Mouse (Mus musculus): Measurements from ENCODE around the gene Usp8. TPM values are rescaled to one million over a fixed set of nuclear protein-coding genes. Genes with fewer than 3 reads are reported as not detected.

The Usp8 gene
- polyA plus RNA-seq, 1 experiment from 2014 or later: 41.7 TPM

DNA sequence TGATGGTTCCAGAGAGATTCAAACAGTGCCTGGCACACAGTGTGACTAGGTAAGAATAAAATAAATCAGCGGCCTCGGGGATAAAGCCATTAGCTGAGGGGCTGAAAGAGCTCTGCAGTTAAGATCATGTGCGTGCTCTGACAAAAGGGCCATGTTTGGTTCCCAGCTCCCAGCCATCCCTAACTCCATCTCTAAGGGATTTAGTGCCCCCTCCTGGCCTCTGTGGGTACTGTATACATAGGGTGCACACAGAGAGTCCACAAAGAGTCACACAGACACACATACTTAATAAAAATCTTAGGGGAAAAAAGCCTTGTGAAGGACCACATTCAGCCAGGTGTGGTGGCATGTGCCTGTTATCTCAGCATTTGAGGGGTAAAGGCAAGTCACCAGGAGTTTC is 60.5 kb downstream of the Usp8 start:
- ATAC-seq (ENCODE audit: low FRiP score, low TSS enrichment): no peak
- 95% methylated on average over 3 of the region's 3 CpGs for WGBS
- Histone ChIP-seq H3K9ac (ENCODE audit: low read depth, low read length) (no peak overlapping the region), H3K9me3 (ENCODE audit: control insufficient read depth, low read length) (no peaks in the 10 kb centered on the region), H3K4me1 (ENCODE audit: control insufficient read depth, insufficient read depth, low read length) (no peaks in the 10 kb centered on the region), H3K4me3 (ENCODE audit: low read length) (no peak overlapping the region), H3K4me2 (replicated peaks; ENCODE audit: low read depth, low read length) (no peak overlapping the region), H3K36me3 (ENCODE audit: control insufficient read depth, insufficient read depth, low read length) (peaks cover 5% of the 10 kb centered on the region), H3K27ac (ENCODE audit: low read depth, low read length) (no peak overlapping the region), H3K27me3 (ENCODE audit: control insufficient read depth, insufficient read depth, low read length) (no peaks in the 10 kb centered on the region)

- WGBS: 74% methylated on average over 4 of the region's 4 CpGs
- H3K36me3 ChIP-seq (ENCODE audit: control insufficient read depth, insufficient read depth, low read length): no peaks in the 10 kb centered on the region
- H3K4me2 ChIP-seq (replicated peaks; ENCODE audit: low read depth, low read length): no peak overlapping the region
- H3K9ac ChIP-seq (ENCODE audit: low read depth, low read length): no peak overlapping the region
- H3K4me1 ChIP-seq (ENCODE audit: control insufficient read depth, insufficient read depth, low read length): no peaks in the 10 kb centered on the region
- no peaks in the 10 kb centered on the region for H3K9me3 ChIP-seq (ENCODE audit: control insufficient read depth, low read length)
- ATAC-seq (ENCODE audit: low FRiP score, low TSS enrichment): no peak
- H3K27me3 ChIP-seq (ENCODE audit: control insufficient read depth, insufficient read depth, low read length): no peaks in the 10 kb centered on the region
- no peak overlapping the region for H3K27ac ChIP-seq (ENCODE audit: low read depth, low read length)
- no peak overlapping the region for H3K4me3 ChIP-seq (ENCODE audit: low read length)
Measured at GRCm38 (mm10) chr2:126768194-126768593, 61.1 kb downstream of the Usp8 start.

DNA sequence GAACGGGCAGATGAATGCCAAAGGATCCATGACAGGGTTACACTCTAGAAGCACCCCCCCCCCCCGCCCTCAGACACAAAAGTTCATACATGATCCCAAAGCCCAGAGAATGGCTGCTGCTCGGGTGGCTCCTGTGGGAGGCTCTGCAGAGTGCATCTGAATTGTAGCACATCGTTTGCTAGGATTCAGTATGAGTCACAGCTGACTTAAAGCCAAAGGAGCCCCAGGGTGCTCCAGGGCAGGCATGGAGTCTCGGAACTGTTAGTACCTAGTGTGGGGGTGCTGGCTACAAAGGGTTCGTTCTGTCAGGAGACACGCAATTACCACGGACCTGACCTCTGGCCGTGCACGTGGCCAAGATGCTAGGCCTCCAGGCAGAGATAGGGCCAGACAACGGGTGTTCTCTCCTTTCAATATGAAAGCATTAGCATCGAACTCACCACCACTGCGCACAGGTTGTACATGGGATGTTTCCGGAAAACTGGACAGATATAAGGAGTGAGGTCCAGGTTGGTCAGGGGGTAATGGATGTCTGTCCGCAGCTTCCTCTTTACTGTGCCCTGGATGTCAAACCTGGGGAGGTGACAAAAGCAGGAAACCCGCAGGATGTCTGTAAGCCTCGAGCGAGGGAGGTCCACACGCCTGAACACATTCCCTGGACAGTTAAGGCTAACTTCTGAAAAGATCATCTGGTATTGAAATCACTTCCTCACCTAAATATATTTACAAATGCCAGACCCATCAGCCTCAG is 62.5 kb downstream of the Usp8 start:
- Histone ChIP-seq H3K4me2 (replicated peaks; ENCODE audit: low read depth, low read length) (no peak overlapping the region), H3K9ac (ENCODE audit: low read depth, low read length) (no peak overlapping the region), H3K36me3 (ENCODE audit: control insufficient read depth, insufficient read depth, low read length) (no peaks in the 10 kb centered on the region), H3K4me1 (ENCODE audit: control insufficient read depth, insufficient read depth, low read length) (no peaks in the 10 kb centered on the region), H3K9me3 (ENCODE audit: control insufficient read depth, low read length) (no peaks in the 10 kb centered on the region), H3K27ac (ENCODE audit: low read depth, low read length) (no peak overlapping the region), H3K27me3 (ENCODE audit: control insufficient read depth, insufficient read depth, low read length) (no peaks in the 10 kb centered on the region), H3K4me3 (ENCODE audit: low read length) (no peak overlapping the region)
- no peak for ATAC-seq (ENCODE audit: low FRiP score, low TSS enrichment)
- 73% methylated on average over 19 of the region's 19 CpGs for WGBS

DNA sequence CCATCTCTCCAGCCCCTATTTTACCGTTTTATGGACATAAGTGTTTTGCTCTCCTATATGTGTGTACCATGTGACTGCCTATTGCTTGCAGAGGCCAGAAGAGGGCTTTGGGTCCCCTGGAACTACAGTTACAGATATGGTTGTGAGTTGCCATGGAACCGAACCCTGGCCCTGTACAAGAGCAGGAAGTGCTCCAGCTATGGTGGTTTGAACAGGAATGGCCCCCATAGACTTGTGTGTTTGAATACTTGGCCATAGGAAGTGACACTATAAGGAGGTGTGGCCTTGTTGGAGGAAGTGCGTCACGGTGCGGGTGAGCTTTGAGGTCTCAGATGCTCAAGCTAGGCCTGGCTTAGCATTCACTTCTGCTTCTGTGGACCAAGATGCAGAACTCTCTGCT is 65.1 kb downstream of the Usp8 start:
- Histone ChIP-seq H3K4me2 (replicated peaks; ENCODE audit: low read depth, low read length) (no peak overlapping the region), H3K27me3 (ENCODE audit: control insufficient read depth, insufficient read depth, low read length) (no peaks in the 10 kb centered on the region), H3K36me3 (ENCODE audit: control insufficient read depth, insufficient read depth, low read length) (no peaks in the 10 kb centered on the region), H3K4me3 (ENCODE audit: low read length) (no peak overlapping the region), H3K9ac (ENCODE audit: low read depth, low read length) (no peak overlapping the region), H3K27ac (ENCODE audit: low read depth, low read length) (no peak overlapping the region), H3K4me1 (ENCODE audit: control insufficient read depth, insufficient read depth, low read length) (no peaks in the 10 kb centered on the region), H3K9me3 (ENCODE audit: control insufficient read depth, low read length) (no peaks in the 10 kb centered on the region)
- WGBS: 88% methylated on average over 5 of the region's 5 CpGs
- no peak for ATAC-seq (ENCODE audit: low FRiP score, low TSS enrichment)

DNA sequence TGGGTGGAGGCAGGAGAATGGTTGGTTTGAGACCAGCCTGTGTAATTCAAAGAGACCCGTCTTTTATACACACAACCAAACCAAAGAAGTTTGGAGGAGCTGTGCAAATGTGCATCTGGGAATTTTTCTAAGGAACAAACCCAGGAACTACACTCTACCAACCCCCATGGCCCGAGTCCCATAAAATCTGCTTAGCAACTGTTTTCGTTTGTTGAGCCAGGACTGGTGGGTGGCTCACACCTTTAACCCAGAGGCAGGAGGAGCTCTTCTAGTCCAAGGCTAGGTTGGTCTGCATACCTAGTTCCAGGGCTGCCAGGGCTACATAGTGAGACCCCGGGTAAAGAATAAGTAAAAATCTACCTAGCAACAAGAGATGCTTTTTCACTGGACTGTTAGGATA is 68.8 kb downstream of the Usp8 start:
- Histone ChIP-seq H3K27me3 (ENCODE audit: control insufficient read depth, insufficient read depth, low read length) (no peaks in the 10 kb centered on the region), H3K4me1 (ENCODE audit: control insufficient read depth, insufficient read depth, low read length) (no peaks in the 10 kb centered on the region), H3K36me3 (ENCODE audit: control insufficient read depth, insufficient read depth, low read length) (no peaks in the 10 kb centered on the region), H3K9me3 (ENCODE audit: control insufficient read depth, low read length) (no peaks in the 10 kb centered on the region), H3K27ac (ENCODE audit: low read depth, low read length) (no peak overlapping the region), H3K4me2 (replicated peaks; ENCODE audit: low read depth, low read length) (no peak overlapping the region), H3K9ac (ENCODE audit: low read depth, low read length) (no peak overlapping the region), H3K4me3 (ENCODE audit: low read length) (no peak overlapping the region)
- no peak for ATAC-seq (ENCODE audit: low FRiP score, low TSS enrichment)
- 66% methylated on average over 4 of the region's 4 CpGs for WGBS

GRCm38 (mm10) chr2:126776416-126776815 is 69.3 kb downstream of the Usp8 start:
- 47% methylated on average over 1 of the region's 1 CpGs for WGBS
- H3K4me2 ChIP-seq (replicated peaks; ENCODE audit: low read depth, low read length): no peak overlapping the region
- H3K4me3 ChIP-seq (ENCODE audit: low read length): no peak overlapping the region
- ATAC-seq (ENCODE audit: low FRiP score, low TSS enrichment): no peak
- H3K4me1 ChIP-seq (ENCODE audit: control insufficient read depth, insufficient read depth, low read length): no peaks in the 10 kb centered on the region
- H3K9ac ChIP-seq (ENCODE audit: low read depth, low read length): no peak overlapping the region
- no peaks in the 10 kb centered on the region for H3K36me3 ChIP-seq (ENCODE audit: control insufficient read depth, insufficient read depth, low read length)
- no peak overlapping the region for H3K27ac ChIP-seq (ENCODE audit: low read depth, low read length)
- no peaks in the 10 kb centered on the region for H3K9me3 ChIP-seq (ENCODE audit: control insufficient read depth, low read length)
- H3K27me3 ChIP-seq (ENCODE audit: control insufficient read depth, insufficient read depth, low read length): no peaks in the 10 kb centered on the region

- no peak overlapping the region for H3K4me2 ChIP-seq (replicated peaks; ENCODE audit: low read depth, low read length)
- H3K4me3 ChIP-seq (ENCODE audit: low read length): no peak overlapping the region
- no peak overlapping the region for H3K9ac ChIP-seq (ENCODE audit: low read depth, low read length)
- no peak for ATAC-seq (ENCODE audit: low FRiP score, low TSS enrichment)
- no peaks in the 10 kb centered on the region for H3K36me3 ChIP-seq (ENCODE audit: control insufficient read depth, insufficient read depth, low read length)
- H3K27me3 ChIP-seq (ENCODE audit: control insufficient read depth, insufficient read depth, low read length): no peaks in the 10 kb centered on the region
- H3K9me3 ChIP-seq (ENCODE audit: control insufficient read depth, low read length): no peaks in the 10 kb centered on the region
- WGBS: 90% methylated on average over 4 of the region's 4 CpGs
- H3K27ac ChIP-seq (ENCODE audit: low read depth, low read length): no peak overlapping the region
- H3K4me1 ChIP-seq (ENCODE audit: control insufficient read depth, insufficient read depth, low read length): no peaks in the 10 kb centered on the region
Measured at GRCm38 (mm10) chr2:126778806-126779205, 71.7 kb downstream of the Usp8 start.

GRCm38 (mm10) chr2:126780286-126780685 is 73.2 kb downstream of the Usp8 start:
- Histone ChIP-seq H3K9me3 (ENCODE audit: control insufficient read depth, low read length) (no peaks in the 10 kb centered on the region), H3K4me3 (ENCODE audit: low read length) (no peak overlapping the region), H3K4me1 (ENCODE audit: control insufficient read depth, insufficient read depth, low read length) (no peaks in the 10 kb centered on the region), H3K27me3 (ENCODE audit: control insufficient read depth, insufficient read depth, low read length) (no peaks in the 10 kb centered on the region), H3K9ac (ENCODE audit: low read depth, low read length) (no peak overlapping the region), H3K4me2 (replicated peaks; ENCODE audit: low read depth, low read length) (no peak overlapping the region), H3K36me3 (ENCODE audit: control insufficient read depth, insufficient read depth, low read length) (no peaks in the 10 kb centered on the region), H3K27ac (ENCODE audit: low read depth, low read length) (no peak overlapping the region)
- no peak for ATAC-seq (ENCODE audit: low FRiP score, low TSS enrichment)
- 91% methylated on average over 10 of the region's 10 CpGs for WGBS

DNA sequence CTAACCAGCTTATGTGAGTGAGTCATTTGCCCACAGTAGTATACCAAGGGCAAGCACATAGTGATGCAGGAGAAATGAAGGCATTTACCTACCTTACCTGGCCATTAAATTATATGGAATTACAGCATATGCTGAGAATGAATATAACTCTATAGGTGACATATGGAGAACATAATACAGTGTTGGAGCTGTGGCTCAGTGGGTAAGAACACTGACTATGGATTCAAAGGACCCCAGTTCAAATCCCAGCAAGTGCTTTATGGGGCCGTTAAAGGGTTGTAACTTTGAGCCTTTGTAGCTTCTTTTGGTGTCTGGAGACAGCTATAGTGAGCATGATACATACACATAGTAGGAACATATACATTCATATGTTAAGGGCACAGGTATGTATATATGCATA is 74.3 kb downstream of the Usp8 start:
- WGBS: 88% methylated on average over 1 of the region's 1 CpGs
- no peaks in the 10 kb centered on the region for H3K4me1 ChIP-seq (ENCODE audit: control insufficient read depth, insufficient read depth, low read length)

More for the DNA sequence above, 74.3 kb downstream of the Usp8 start:
- no peak for ATAC-seq (ENCODE audit: low FRiP score, low TSS enrichment)
- Histone ChIP-seq H3K4me2 (replicated peaks; ENCODE audit: low read depth, low read length) (no peak overlapping the region), H3K9ac (ENCODE audit: low read depth, low read length) (no peak overlapping the region), H3K27ac (ENCODE audit: low read depth, low read length) (no peak overlapping the region), H3K4me3 (ENCODE audit: low read length) (no peak overlapping the region), H3K9me3 (ENCODE audit: control insufficient read depth, low read length) (no peaks in the 10 kb centered on the region), H3K36me3 (ENCODE audit: control insufficient read depth, insufficient read depth, low read length) (no peaks in the 10 kb centered on the region), H3K27me3 (ENCODE audit: control insufficient read depth, insufficient read depth, low read length) (no peaks in the 10 kb centered on the region)
